Mouse (Mus musculus) heart, adult 2 months (tissue): ENCODE measurements at regions not wholly inside any gene's neighbourhood (a gene's known extent, or its start where the extent isn't known, plus 50 kb on each side); places are given as distances from the start of the nearest gene placed in this dataset.

Experiments
- DNase-seq, 2 experiments: peaks; one replicate each; pipeline ENCODE4 v3.0.0; 2021
- H3K27ac ChIP-seq: fragments of 200-600 bp; 2 replicates; pipeline ENCODE4 v1.8.1; 2022
- H3K27me3 ChIP-seq: fragments of 200-500 bp; 2 replicates; pipeline ENCODE4 v1.6.1; 2012; ENCODE audit warnings: mild to moderate bottlenecking, low read length, inconsistent platforms, mixed read lengths; ENCODE audit not compliant: control insufficient read depth, insufficient read depth
- H3K36me3 ChIP-seq: fragments of 200-500 bp; 2 replicates; pipeline ENCODE4 v1.6.1; 2012; ENCODE audit warnings: low read length, inconsistent platforms; ENCODE audit not compliant: control insufficient read depth, insufficient read depth
- H3K4me1 ChIP-seq: fragments of 200-500 bp; 2 replicates; pipeline ENCODE4 v1.6.1; 2011; ENCODE audit warnings: low read length; ENCODE audit not compliant: control insufficient read depth, insufficient read depth
- H3K4me3 ChIP-seq: fragments of 200-600 bp; 2 replicates; pipeline ENCODE4 v1.8.1; 2022
- H3K79me2 ChIP-seq: fragments of 200-500 bp; replicated peaks from 2 replicates; pipeline ENCODE4 v1.6.1; 2012; ENCODE audit warnings: mild to moderate bottlenecking, inconsistent platforms, low read length, moderate library complexity, mixed read lengths; ENCODE audit not compliant: control insufficient read depth, insufficient read depth
- H3K9ac ChIP-seq: fragments of 200-500 bp; 2 replicates; pipeline ENCODE4 v1.6.1; 2012; ENCODE audit warnings: low read depth, mild to moderate bottlenecking, control low read depth, inconsistent platforms, low read length, mixed read lengths
- CTCF ChIP-seq: fragments of 200-600 bp; IDR thresholded peaks from 2 replicates; pipeline ENCODE4 v1.8.1; 2022; ENCODE audit warnings: antibody characterized with exemption, mild to moderate bottlenecking, moderate library complexity
- EP300 ChIP-seq: fragments of 200-500 bp; IDR thresholded peaks from 2 replicates; pipeline ENCODE4 v1.6.1; 2011; ENCODE audit warnings: low read depth, low read length, control low read depth; ENCODE audit not compliant: insufficient read depth
- POLR2A ChIP-seq: fragments of 200-500 bp; IDR thresholded peaks from 2 replicates; pipeline ENCODE4 v1.6.1; 2011; ENCODE audit warnings: mild to moderate bottlenecking, low read depth, low read length, control low read depth; ENCODE audit not compliant: insufficient read depth
- WGBS: fragments of 180-500 bp; shearing (Covaris S2); methylation state at CpG from one replicate; pipeline ENCODE4 v1.1.7; 2018; 5-methylcytosine and 5-hydroxymethylcytosine counted together
- intact Hi-C: fragments of 180-260 bp; cut with DNase I; formaldehyde crosslinking; loops from one replicate; pipeline ENCODE4 v1.15.1; 2025

GRCm38 (mm10) chr15:42944610-42945009 lies 2810.4 kb downstream of the 9330182O14Rik start:
- no peak overlapping the region for H3K9ac ChIP-seq
- no peaks in the 10 kb centered on the region for H3K36me3 ChIP-seq
- no peaks in the 10 kb centered on the region for H3K27me3 ChIP-seq
- intact Hi-C loops, result no loop called here
- no peak overlapping the region for H3K4me3 ChIP-seq
- 70% methylated on average over 1 of the region's 1 CpGs for WGBS
- no peaks in the 10 kb centered on the region for H3K79me2 ChIP-seq
- H3K27ac ChIP-seq, result no peak overlapping the region
- no peak for TF ChIP-seq EP300
- no peak for TF ChIP-seq CTCF
- TF ChIP-seq POLR2A, result no peak
- DNase-seq, result no peak
- no peaks in the 10 kb centered on the region for H3K4me1 ChIP-seq

- intact Hi-C loops, result no loop called here
- Histone ChIP-seq H3K4me3 (no peak overlapping the region), H3K27ac (no peak overlapping the region), H3K4me1 (no peaks in the 10 kb centered on the region), H3K9ac (no peak overlapping the region), H3K36me3 (no peaks in the 10 kb centered on the region), H3K79me2 (no peaks in the 10 kb centered on the region), H3K27me3 (no peaks in the 10 kb centered on the region)
- 32% methylated on average over 4 of the region's 4 CpGs for WGBS
- no peak for DNase-seq
- no peak for TF ChIP-seq CTCF
- TF ChIP-seq EP300, result no peak
- no peak for TF ChIP-seq POLR2A
Observed at GRCm38 (mm10) chr15:42955167-42955566, 2821.0 kb downstream of the 9330182O14Rik start.

DNA sequence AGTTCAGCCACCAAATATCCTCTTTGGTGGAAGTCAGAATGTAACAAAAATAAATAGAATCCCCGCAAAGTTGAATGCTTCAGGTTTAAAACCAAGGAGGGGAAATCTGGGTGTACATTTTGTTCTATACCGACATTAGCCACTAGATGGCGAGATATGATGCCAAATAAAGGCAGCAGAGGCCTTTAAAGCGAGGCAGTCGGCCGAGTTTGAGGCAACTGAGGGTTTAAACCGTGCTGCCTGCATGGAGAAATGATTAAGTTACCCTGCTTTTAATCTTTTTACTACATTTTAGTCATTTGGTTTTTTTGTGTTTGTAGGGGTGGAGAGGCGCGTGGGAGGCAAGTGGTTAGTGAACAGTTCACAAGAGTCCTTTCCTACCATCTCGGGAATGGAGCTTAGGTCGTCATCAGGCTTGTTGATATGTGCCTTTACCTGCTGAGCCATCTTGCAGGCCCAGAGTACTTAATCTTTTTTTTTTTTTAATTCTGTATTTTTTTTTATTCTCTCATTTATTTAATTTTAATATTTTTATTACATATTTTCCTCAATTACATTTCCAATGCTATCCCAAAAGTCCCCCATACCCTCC lies 2828.7 kb downstream of the 9330182O14Rik start:
- TF ChIP-seq EP300 (no peak), POLR2A (no peak), CTCF (peak; percentile 92)
- Histone ChIP-seq H3K27me3 (no peaks in the 10 kb centered on the region), H3K27ac (no peak overlapping the region), H3K79me2 (no peaks in the 10 kb centered on the region), H3K4me3 (no peak overlapping the region), H3K9ac (no peak overlapping the region), H3K36me3 (no peaks in the 10 kb centered on the region), H3K4me1 (no peaks in the 10 kb centered on the region)
- intact Hi-C loops, result loop anchor here (2.0 to 10.0 kb wide), 2 partner anchors 196 to 572 kb away; no protein-coding TSS in a partner anchor
- 19% methylated on average over 11 of the region's 11 CpGs for WGBS
- DNase-seq, result peak; percentile 13 to 23

DNA sequence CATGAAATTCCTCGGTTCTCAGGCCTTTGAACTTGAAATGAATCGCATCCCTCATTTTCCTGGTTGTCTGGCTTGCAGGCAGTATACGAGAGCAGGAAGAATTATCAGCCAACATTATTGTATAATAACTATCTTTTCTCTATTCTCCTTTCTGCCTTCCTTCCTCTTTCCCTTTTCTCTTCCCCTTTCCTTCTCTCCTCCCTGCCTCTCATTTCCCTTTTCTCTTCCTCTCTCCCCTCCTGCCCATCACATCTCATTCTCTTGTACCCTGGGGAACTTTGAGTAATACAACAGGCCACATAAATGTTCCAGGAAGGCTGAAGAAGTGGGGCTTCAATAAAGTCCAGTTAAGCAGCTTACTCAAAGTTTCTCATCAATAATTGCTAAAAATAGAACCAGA lies 2831.1 kb downstream of the 9330182O14Rik start:
- H3K9ac ChIP-seq, result no peak overlapping the region
- 54% methylated on average over 3 of the region's 3 CpGs for WGBS
- intact Hi-C loops, result loop anchor here (2.0 to 10.0 kb wide), 2 partner anchors 569 to 793 kb away; no protein-coding TSS in a partner anchor
- no peaks in the 10 kb centered on the region for H3K4me1 ChIP-seq
- H3K36me3 ChIP-seq, result no peaks in the 10 kb centered on the region
- no peaks in the 10 kb centered on the region for H3K79me2 ChIP-seq
- no peaks in the 10 kb centered on the region for H3K27me3 ChIP-seq
- no peak for DNase-seq
- H3K27ac ChIP-seq, result no peak overlapping the region
- no peak for TF ChIP-seq CTCF
- no peak for TF ChIP-seq EP300
- no peak for TF ChIP-seq POLR2A
- H3K4me3 ChIP-seq, result no peak overlapping the region
